Mouse (Mus musculus): ENCODE data around the gene Trim14. TPM values are rescaled to one million over a fixed set of nuclear protein-coding genes. Genes with fewer than 3 reads are reported as not detected.

Gene Trim14
- total RNA-seq, 4 experiments from 2014 or later = 0.91 to 2.4 (median 1.7) TPM

DNA sequence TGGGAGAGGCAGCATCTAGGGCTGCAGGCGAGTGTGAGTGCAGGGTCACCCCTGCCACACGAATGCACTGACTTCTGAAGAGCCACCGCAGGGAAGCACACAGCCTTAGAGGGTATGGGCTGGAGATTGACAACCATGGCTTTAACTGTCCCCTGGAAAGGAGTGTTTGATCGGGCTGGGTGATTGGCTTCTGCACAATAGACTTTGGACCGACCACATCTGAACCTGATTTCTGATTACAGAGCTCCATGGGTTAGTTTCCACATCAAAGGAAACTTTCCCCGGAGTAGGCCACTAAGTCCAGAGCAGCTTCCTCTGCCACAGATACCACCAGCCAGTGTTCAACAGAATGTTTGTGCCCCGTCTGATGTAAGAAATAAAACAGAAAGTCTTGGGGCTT, 6.2 kb downstream of the Trim14 start:
- DNase-seq (ENCODE audit: low spot score in 2 of 2) = no peak

DNA sequence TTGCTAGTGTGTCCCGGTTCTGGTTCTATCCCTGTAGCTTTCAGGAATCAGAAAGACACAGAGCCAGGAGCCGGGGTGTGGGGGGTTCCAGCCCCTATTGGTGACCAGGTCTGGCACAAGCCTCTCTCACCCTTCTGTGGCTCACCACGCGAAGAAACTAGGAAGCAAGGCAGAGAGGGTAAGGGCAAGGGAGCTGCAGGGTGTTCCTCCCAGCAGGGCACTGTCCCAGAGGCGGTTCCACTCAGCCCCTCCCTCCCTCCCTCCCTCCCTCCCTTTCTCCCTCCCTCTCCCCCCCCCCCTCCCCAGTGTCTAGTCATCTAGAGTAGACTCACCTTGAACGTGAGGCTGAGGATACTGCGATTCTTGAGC, 8.4 kb downstream of the Trim14 start:
- no peak for DNase-seq (ENCODE audit: low spot score in 2 of 2)

- DNase-seq (ENCODE audit: low spot score in 2 of 2) = no peak
Observed at GRCm38 (mm10) chr4:46526798-46527557, 9.0 kb downstream of the Trim14 start.

DNA sequence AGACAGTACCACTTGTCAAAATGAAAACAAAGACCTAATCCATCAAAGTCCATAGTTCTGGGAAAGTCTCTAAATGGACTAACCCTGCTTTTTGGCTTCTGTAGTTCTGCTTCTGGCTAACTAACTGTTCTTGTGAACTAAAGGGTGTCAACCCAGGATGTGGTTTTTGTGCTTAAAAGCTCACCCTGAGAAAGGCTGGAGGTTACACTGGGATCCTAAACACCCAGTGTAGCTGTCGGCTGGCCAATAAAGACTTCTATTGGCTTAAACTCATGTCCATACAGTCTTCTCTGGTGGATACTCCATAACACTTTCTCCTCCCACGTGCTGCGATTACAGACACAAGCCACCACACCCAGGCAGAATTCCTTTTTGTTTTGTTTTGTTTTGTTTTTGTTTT, 9.7 kb downstream of the Trim14 start:
- no peak for DNase-seq (ENCODE audit: low spot score in 2 of 2)

DNA sequence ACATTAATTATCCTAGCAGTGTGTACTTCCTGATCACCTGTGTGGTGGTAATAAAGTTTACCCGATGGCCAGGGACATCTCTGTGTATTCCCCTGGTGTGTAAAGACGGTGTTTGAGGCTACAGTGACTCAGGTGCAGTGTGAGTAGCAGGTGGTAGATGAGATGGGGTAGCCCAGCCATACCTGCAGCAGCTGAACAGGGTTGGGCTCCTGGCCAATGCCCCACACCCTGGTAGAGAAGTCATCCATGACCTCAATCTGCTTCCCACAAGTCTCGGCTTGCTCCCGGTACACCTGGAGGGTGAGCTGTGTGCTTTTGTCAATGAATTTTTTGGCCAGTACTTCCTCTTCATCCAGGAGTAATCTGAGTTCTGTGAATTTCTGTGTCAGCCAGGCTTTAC, 12.6 kb downstream of the Trim14 start:
- no peak for DNase-seq (ENCODE audit: low spot score in 2 of 2)

GRCm38 (mm10) chr4:46521457-46521856, 14.5 kb downstream of the Trim14 start:
- no peak for DNase-seq (ENCODE audit: low spot score in 2 of 2)

DNA sequence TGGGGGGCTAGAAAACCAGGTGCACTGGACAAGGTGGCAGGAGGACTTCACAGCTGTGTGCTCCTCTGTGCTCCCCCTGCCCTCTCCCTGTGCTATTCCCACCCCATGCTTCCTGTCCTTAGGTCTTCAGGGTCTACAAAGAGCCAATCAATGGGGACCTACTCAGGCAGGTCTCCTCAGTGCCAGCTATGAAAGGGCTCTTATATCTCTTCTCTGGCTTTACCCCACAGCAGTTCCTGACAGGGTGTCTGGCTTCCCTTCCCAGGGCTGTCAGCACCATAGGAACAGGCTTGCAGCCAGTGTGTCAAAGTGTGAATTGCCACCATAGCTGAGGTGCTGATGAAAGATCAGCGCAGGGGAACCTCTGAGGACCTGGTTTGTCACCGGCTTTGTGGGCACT, 15.4 kb downstream of the Trim14 start:
- DNase-seq (ENCODE audit: low spot score in 2 of 2) = no peak

DNA sequence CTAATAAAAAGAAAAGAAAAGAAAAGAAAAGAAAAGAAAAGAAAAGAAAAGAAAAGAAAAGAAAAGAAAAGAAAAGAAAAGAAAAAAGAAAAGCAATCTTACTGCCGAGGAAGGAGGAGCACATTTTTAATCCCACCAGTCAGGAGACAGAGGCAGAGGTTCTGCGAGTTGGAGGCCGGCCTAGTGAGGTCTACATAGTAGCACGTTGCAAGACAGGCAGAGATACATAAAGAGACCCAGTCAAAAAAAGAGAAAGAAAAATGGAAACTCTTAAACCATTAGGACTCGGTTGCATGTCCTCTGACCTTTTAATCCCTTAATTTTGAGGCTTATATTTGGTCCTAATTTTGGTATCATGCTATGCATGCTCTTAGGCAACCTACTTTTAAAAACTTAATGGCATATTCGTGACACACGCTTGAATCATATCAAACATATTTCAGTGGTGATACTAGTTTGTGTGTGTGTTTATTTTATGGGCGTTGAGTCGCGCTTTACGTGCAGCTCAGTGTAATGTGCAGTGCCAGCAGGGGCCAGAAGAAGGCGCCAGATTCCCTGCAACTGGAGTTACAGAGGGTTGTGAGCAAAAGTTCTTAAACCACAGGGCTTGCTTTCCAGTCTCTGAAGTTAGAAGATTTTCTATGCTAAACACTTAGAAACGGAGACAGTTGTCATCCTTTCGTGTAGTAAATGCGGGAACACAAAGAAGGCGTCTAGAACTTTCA, 28.0 kb downstream of the Trim14 start:
- DNase-seq (ENCODE audit: low spot score in 2 of 2) = peak; percentile 36 to 60

- peak; percentile 86 to 95 for DNase-seq (ENCODE audit: low spot score in 2 of 2)
Observed at GRCm38 (mm10) chr4:46506801-46507610, 28.9 kb downstream of the Trim14 start.

DNA sequence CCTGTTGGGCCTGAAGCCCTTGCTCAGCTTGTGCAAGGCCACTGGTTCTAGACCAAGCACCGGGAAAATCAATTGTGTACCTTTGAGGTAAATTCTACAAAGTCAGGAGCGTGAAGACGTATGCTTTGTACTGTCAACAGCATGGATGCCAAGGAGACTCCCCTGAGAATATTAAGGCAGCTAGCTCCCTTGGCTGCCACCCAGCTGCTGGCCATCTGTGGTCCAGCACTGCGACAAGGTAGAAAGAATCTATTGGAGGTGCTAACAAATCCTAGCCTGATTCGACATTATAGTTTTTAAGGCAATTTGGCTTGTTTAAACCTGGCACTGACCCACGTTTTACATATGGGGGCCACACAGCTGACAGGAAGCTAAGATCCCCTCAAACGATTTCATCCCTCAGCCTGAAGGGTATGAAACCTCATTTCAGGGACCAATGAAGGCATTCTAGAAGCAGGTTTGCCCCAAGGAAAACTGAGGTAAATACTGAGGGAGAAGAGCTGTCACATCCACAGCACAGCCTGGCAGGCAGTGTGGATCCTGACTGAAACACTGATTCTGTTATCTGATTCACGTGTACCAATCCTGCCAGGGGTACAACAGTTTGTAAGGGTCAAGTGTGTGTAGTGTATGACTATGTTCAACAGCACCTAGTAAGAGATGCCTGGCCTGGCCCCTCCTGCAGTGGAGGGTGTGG, 30.4 kb downstream of the Trim14 start:
- no peak for DNase-seq (ENCODE audit: low spot score in 2 of 2)

DNA sequence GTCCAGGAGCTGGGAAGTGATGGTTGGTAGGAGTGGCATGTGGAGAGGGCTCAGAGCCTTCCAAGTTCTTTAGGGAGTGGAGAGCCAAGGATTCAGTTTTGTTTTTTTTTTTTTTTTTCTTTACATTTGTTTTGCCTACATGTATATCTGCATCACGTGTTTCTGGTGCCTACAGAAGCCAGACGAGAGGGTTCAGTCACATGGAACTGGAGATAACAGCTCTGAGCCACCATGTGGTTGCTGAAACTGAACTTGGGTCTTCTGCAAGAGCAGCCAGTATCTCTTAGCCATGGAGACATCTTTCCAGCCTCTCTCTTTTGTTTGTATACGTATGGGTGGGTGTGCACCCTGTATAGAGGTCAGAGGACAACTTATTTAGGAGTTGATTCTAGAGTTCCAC, 32.1 kb downstream of the Trim14 start:
- no peak for DNase-seq (ENCODE audit: low spot score in 2 of 2)

DNA sequence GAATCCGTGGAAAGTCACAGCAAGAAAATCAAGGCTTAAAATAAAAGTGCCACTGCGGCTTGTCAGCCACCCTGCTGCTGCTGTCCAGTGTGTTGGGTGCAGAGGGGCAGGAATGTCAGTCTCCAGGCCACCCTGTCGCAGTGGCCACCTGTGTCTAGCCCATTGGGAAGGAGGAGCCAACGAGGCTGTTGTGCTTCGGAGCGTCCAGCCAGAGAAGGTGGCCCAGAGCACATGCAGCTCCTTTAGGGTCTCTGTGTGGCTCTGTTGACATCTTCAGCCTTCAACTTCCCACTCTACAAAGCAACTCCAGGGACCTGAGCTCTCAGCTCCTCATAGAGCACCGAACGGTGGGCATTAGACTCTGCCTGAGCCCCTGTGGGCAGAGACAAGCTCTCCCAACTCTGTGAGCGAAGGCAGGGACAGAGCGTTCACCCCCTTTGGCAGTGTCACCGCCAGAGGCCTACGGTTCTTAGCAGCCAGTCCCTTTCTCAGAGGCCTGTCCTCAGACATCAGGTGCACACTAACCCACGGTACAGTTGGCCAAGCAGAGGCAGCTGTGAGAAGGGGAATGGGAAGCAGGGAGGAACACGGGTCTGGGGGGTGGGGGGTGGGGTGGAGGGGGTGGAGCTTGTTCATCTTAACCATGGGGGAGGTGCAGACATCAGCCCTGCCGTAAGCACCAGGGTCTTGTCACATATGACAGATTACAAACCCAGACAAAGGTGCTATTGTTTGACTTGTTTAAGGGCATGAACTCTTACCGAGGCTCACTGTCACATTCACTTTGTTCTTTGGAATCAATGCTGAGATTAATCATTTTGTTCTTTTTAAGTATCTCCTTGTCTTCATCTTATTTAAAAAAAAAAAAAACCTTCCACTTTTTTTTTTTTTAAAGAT, 33.1 kb downstream of the Trim14 start:
- no peak for DNase-seq (ENCODE audit: low spot score in 2 of 2)

- no peak for DNase-seq (ENCODE audit: low spot score in 2 of 2)
Observed at GRCm38 (mm10) chr4:46498976-46499375, 37.0 kb downstream of the Trim14 start.

DNA sequence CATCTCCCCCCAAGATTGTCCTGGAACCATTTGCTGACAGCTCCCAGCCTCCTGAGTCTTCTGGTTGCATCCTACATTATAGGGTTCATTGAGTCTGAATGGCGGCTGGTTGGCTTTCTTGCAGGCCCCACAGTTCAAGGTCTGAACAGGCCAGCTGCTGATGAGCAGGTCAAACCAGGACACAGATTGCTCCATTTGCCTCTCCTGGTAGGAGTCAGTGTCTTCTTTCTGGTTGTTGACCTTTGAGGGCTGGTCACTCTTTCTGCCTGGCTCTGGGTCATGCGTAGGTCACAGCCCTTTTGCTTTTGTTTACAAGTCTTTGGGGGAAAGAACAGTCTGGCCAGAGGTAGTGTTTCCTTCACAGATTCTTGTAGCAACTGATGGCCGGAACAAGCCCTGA, 37.4 kb downstream of the Trim14 start:
- DNase-seq (ENCODE audit: low spot score in 2 of 2) = no peak

GRCm38 (mm10) chr4:46497286-46497892, 38.6 kb downstream of the Trim14 start:
- peak in 1 of 2 experiments; percentile 53 for DNase-seq (ENCODE audit: low spot score in 2 of 2)

DNA sequence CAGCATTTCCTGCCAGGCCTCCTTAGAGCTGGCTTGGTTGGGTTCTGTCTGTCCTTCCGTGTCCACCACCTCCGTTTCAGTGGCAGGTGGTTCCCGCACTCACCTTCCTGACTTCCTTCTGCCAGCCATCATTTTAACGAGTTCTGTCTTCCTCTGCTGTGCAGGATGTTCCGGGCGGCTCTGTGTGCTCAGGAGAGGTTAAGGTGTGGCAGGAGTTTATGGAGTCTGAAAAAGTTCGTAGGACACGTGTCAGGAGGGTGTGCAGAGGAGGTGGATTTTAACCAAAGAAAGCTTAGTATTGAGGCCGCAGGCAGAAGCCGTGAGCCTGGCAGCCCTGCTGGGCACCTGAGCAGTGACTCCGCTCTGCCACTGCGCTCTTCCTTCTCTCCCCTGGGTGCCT, 40.4 kb downstream of the Trim14 start:
- no peak for DNase-seq (ENCODE audit: low spot score in 2 of 2)

DNA sequence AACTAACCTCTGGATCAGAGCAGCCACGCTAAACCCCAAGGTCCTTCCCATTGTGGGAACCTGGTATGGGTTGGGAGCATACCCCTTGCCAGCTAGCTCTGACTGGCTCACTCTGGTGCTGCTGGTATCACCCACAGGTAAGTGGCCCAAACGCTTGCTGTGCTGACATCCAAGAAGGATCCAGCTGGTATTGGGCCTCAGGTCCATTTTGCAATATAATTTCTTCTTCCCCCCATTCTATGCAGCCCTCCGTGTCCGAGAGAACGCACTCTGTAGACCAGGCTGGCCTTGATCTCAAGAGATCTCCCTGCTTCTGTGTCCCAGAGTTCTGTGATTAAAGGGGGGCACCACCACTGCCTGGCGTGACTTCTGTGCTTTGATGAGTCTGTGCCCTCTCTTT, 42.9 kb downstream of the Trim14 start:
- no peak for DNase-seq (ENCODE audit: low spot score in 2 of 2)

- peak; percentile 82 to 92 for DNase-seq (ENCODE audit: low spot score in 2 of 2)
Observed at GRCm38 (mm10) chr4:46489028-46489925, 46.7 kb downstream of the Trim14 start, which contains the start of gene Nans. Gene Nans (plus strand): TSS chr4:46489248.

- peak in 1 of 2 experiments; percentile 47 for DNase-seq (ENCODE audit: low spot score in 2 of 2)
Observed at GRCm38 (mm10) chr4:46487348-46487747, 48.6 kb downstream of the Trim14 start.

All from left cerebral cortex, adult 8-10 months (tissue).